Mouse (Mus musculus) forebrain, embryonic 11.5 days (tissue): ENCODE data around the gene 1700029I15Rik. TPM values are rescaled to one million over a fixed set of nuclear protein-coding genes. Genes with fewer than 3 reads are reported as not detected.
A peak's percentile ranks its signal among the peaks of the same experiment; 100 is the strongest.

Experiments used
- ATAC-seq: fragments of 200-750 bp; cut with Nextera tagmentation; replicated peaks from 2 replicates; pipeline ENCODE4 v1.8.0; 2017; ENCODE audit warnings: moderate TSS enrichment; ENCODE audit not compliant: low FRiP score
- DNase-seq: peaks from one replicate; pipeline ENCODE4 v3.0.0-alpha.2; 2017; ENCODE audit warnings: low spot score
- H3K27ac ChIP-seq: fragments of 300-500 bp; sonication (generic); 2 replicates; pipeline ENCODE4 v1.5.1; 2014; ENCODE audit warnings: low read depth, low read length
- H3K27me3 ChIP-seq: fragments of 300-500 bp; sonication (generic); 2 replicates; pipeline ENCODE4 v1.6.1; 2014; ENCODE audit warnings: mild to moderate bottlenecking, low read length, mixed read lengths; ENCODE audit not compliant: control insufficient read depth, insufficient read depth
- H3K36me3 ChIP-seq: fragments of 300-500 bp; sonication (generic); 2 replicates; pipeline ENCODE4 v1.6.1; 2014; ENCODE audit warnings: mild to moderate bottlenecking, low read length, moderate library complexity, mixed read lengths; ENCODE audit not compliant: control insufficient read depth, insufficient read depth
- H3K4me1 ChIP-seq: fragments of 300-500 bp; sonication (generic); replicated peaks from 2 replicates; pipeline ENCODE4 v1.6.1; 2014; ENCODE audit warnings: low read length, mixed read lengths; ENCODE audit not compliant: control insufficient read depth, insufficient read depth
- H3K4me2 ChIP-seq: fragments of 300-500 bp; sonication (generic); 2 replicates; pipeline ENCODE4 v1.6.1; 2014; ENCODE audit warnings: low read depth, mild to moderate bottlenecking, low read length, moderate library complexity, mixed read lengths; ENCODE audit not compliant: severe bottlenecking
- H3K4me3 ChIP-seq: fragments of 300-500 bp; sonication (generic); 2 replicates; pipeline ENCODE4 v1.5.1; 2014; ENCODE audit warnings: low read depth, low read length
- H3K9ac ChIP-seq: fragments of 300-500 bp; sonication (generic); 2 replicates; pipeline ENCODE4 v1.6.1; 2014; ENCODE audit warnings: low read length
- H3K9me3 ChIP-seq: fragments of 300-500 bp; sonication (generic); 2 replicates; pipeline ENCODE4 v1.6.1; 2016; ENCODE audit warnings: low read length, mixed read lengths; ENCODE audit not compliant: control insufficient read depth
- WGBS: fragments of 180-500 bp; shearing (Covaris S2); extraction: QIAGEN DNeasy Blood & Tissue Kit; methylation state at CpG from one replicate; pipeline ENCODE4 v1.1.7; 2014; 5-methylcytosine and 5-hydroxymethylcytosine counted together
- polyA plus RNA-seq: library from polyadenylated mRNA; unstranded; fragments of >200 nt; fragmentation: Nextera tagmentation; extraction: Ambion mirVana; gene quantifications from 2 replicates; pipeline ENCODE4 v1.2.1, GENCODE M21; 2014

The 1700029I15Rik gene
- polyA plus RNA-seq, 1 experiment from 2014 or later = 3.6 TPM

DNA sequence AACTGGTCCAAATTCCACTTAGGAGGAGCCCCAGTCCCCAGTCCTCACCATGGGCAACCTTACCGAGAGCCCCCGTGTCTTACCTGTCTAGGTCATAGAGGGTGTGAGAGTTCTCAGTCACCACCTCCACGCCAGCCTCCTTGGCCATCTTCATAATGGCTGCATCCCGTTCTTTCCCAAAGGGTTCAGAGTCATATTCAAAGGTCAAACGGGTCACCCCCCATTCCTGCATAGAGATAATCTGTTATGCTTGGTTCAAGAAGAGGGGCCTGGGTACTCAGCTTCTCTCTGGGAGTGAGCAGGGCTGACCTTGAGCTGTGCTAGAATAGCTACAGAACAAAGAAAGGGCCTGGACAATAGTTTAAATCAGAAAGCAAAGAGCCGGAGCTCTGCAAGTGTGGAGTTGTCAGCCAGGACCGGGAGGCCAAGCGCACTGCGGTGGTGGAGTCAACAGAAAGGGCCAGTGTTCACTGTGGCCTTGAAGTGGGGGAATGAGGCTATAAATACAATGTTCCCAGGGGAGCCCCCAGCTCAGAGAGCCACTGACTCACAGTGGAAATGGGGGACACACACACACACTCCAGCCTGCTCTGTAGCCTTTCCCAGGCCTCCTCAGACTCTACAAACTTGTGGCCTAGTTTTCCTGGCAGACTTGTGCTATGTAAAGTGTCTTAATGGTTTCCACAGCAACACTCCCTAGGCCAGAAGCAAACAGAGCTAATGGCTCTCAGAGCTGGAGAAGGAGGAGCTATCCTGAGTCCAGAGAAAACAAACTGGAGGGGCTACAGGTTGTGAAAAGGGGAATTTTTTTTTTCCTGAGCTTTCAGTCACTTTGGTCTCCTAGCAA lies 42.3 kb downstream of the 1700029I15Rik start:
- ATAC-seq = peak; percentile 73
- Histone ChIP-seq H3K4me1 (peaks cover 16% of the 10 kb centered on the region), H3K4me2 (peak overlapping the region; percentile 15; the same call in 1 of the 2 replicates), H3K9me3 (no peaks in the 10 kb centered on the region), H3K9ac (peak overlapping the region; percentile 20; the same call in 1 of the 2 replicates), H3K36me3 (peaks cover 5% of the 10 kb centered on the region; the same call in 1 of the 2 replicates), H3K27ac (peak overlapping the region; percentile 89), H3K27me3 (no peaks in the 10 kb centered on the region), H3K4me3 (no peak overlapping the region)
- DNase-seq = no peak
- WGBS = 56% methylated on average over 9 of the region's 9 CpGs

DNA sequence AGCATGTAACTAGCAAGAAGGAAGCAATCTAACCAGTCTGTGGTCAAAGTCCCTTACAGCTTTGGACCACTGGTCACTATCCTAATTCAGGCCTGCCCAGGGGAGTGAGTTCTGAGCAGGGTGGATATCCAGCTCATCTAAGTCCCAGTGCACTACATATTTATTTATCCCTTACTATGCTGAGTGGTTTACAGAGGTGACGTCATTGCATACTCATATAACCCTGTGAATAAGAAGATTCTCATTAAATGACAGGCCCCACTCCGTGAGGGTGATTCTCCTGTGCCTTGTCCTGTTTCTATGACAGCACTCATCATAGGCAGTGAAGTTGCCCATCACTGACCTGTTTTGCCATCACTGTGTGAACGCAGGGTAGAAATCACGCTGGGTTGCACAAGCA lies 43.0 kb downstream of the 1700029I15Rik start:
- Histone ChIP-seq H3K4me1 (peaks cover 16% of the 10 kb centered on the region), H3K27me3 (no peaks in the 10 kb centered on the region), H3K4me3 (no peak overlapping the region), H3K4me2 (0 out of 2 replicates have a peak overlapping the region, but pooled peaks have one; percentile 15), H3K36me3 (peaks cover 5% of the 10 kb centered on the region; the same call in 1 of the 2 replicates), H3K27ac (peak overlapping the region; percentile 89), H3K9me3 (no peaks in the 10 kb centered on the region), H3K9ac (no peak overlapping the region)
- 82% methylated on average over 4 of the region's 4 CpGs for WGBS
- DNase-seq (no peak), ATAC-seq (no peak; the same call in 1 of the 2 replicates)

DNA sequence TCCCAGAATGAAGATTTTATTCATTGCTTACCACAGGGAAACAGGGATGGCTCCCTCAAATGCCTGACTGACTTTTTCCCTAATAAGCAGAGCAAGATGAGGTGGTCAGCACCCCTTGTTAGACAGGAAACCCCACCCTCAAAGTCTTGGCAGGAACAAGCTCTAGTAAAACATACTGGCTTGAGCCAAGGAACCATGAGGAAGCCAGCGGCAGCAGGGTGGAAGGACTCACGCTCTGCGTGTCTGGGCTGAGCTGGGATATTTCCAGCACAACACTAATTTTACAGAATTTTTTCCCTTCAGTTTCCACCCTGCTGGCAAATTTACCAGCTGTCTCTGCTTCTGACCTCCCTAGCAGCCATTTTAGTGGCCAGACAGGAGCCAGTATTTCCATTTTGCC lies 44.1 kb downstream of the 1700029I15Rik start:
- WGBS = 86% methylated on average over 3 of the region's 3 CpGs

DNA sequence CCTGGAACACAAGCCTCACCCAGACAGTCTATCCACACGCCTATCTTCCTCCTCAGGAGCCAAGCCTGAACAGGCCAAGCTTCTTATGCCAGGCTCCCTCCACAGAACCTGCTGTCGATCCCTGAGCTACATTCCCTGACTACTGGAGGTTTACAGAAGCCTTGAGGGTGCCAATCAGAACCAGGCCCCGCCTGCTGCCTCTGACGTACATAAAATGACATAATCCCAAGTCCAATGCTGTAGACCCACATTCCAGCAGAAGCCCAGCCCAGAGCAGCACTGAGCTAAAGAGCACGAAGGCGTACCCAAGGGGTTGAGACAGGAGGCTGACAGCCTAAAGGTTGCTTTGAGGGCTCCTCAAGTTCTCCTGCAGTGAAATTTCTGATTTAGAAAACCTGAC lies 45.5 kb downstream of the 1700029I15Rik start:
- no peak for DNase-seq

More for the DNA sequence above, 44.1 kb downstream of the 1700029I15Rik start:
- Histone ChIP-seq H3K27me3 (no peaks in the 10 kb centered on the region), H3K27ac (no peak overlapping the region), H3K4me3 (no peak overlapping the region), H3K9me3 (no peaks in the 10 kb centered on the region), H3K4me1 (peaks cover 19% of the 10 kb centered on the region), H3K36me3 (peaks cover 5% of the 10 kb centered on the region; the same call in 1 of the 2 replicates), H3K4me2 (no peak overlapping the region), H3K9ac (no peak overlapping the region)
- no peak for ATAC-seq
- no peak for DNase-seq

DNA sequence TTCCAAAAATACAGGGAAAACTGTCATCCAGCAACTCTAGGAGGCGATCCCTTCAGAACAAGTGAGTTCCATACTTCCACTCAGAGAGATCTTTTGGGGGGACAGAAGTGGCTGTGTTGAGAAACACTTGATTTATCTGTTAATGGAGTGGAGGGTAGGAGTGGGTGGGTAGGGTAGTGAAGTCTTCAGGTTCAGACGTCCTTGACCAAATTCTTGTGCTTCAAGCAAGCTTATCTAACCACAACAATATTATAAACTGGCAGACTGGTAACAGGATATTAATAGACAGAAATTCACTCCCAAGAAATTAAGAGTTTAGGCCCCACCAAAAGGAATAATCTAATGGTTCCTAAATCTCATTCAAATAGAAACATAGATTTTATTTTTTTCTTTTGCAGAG lies 47.8 kb downstream of the 1700029I15Rik start:
- Histone ChIP-seq H3K36me3 (no peaks in the 10 kb centered on the region), H3K4me2 (no peak overlapping the region), H3K4me1 (peaks cover 18% of the 10 kb centered on the region), H3K27me3 (no peaks in the 10 kb centered on the region), H3K27ac (no peak overlapping the region), H3K4me3 (no peak overlapping the region), H3K9me3 (no peaks in the 10 kb centered on the region), H3K9ac (no peak overlapping the region)
- DNase-seq (no peak), ATAC-seq (no peak)
- WGBS = 84% methylated on average over 2 of the region's 2 CpGs

More for the DNA sequence above, 45.5 kb downstream of the 1700029I15Rik start:
- H3K4me3 ChIP-seq = no peak overlapping the region
- no peaks in the 10 kb centered on the region for H3K27me3 ChIP-seq
- H3K27ac ChIP-seq = no peak overlapping the region
- H3K9me3 ChIP-seq = no peaks in the 10 kb centered on the region
- WGBS = 66% methylated on average over 6 of the region's 6 CpGs
- H3K9ac ChIP-seq = no peak overlapping the region
- no peaks in the 10 kb centered on the region for H3K36me3 ChIP-seq
- ATAC-seq = no peak
- no peak overlapping the region for H3K4me2 ChIP-seq
- H3K4me1 ChIP-seq = peaks cover 26% of the 10 kb centered on the region

DNA sequence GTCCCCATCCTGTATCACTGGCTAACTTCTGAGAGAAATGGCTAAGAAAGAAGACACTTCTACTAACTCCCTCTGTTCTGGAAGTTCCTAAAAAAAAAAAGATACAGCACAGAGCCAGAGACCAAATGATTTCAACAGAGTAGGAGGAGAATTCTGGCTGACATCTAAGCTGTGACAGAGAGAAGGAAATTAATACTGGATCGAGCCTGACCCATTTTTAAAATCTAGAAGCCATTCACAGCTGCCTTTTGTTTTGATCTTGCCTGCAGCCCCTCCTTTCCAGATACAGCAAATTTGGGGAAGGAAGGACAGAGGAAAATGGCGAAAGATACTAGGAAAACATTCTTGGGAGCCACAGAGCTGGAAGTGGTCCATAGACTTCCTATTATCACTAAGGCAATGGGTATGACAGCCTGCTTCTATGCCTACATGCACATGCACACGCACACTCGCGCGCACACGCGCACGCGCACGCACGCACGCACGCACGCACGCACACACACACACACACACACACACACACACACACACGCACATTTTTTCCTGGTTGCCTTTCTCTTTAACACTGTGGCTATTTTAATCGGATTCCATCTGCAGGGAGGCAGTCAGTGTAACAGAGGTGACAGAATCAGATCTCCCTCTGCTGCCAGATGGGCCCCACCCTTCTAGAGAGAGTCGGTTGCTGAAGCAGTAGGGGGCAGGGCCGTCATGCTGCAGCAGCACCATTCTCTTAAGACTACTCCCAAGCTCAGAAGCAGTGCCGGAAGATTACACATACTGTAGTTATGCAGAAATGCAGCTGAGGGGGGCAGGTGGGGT lies 48.6 kb downstream of the 1700029I15Rik start:
- H3K36me3 ChIP-seq = no peaks in the 10 kb centered on the region
- peak overlapping the region; percentile 25; the same call in 1 of the 2 replicates for H3K27ac ChIP-seq
- H3K4me3 ChIP-seq = peak overlapping the region; percentile 13; the same call in 1 of the 2 replicates
- WGBS = 75% methylated on average over 21 of the region's 21 CpGs
- peak overlapping the region; percentile 84 for H3K4me2 ChIP-seq
- no peaks in the 10 kb centered on the region for H3K9me3 ChIP-seq
- no peaks in the 10 kb centered on the region for H3K27me3 ChIP-seq
- peaks cover 11% of the 10 kb centered on the region for H3K4me1 ChIP-seq
- DNase-seq (no peak), ATAC-seq (no peak)
- peak overlapping the region; percentile 28; the same call in 1 of the 2 replicates for H3K9ac ChIP-seq

DNA sequence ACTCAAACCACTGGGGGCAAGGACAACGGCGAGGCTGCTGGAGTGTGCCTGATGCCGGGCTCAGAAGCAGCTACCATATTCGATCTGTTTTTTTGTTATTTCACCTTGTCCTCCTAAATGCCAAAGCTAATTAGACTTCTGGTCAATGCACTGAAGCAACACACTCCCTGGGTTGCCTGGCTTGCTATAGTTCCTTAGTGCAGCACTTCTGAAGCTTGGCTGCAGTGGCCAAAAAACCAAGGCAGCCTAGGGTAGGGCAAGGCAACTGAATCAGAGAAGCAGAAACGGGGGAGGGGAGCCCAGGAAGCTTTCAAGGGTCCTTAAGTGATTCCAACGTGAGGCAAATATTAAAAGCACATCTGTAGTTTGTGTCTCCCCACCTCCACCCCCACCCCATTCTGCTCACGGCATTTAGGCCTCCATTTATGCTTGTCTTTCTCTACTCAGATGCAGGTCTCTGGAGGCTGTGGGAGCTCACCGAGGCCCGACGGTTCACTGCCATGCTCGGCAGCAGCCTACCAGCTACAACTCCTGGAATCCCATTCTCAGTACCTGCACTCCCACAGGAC lies 49.4 kb downstream of the 1700029I15Rik start:
- Histone ChIP-seq H3K27ac (peak overlapping the region; percentile 25; the same call in 1 of the 2 replicates), H3K4me2 (peak overlapping the region; percentile 84), H3K4me3 (peak overlapping the region; percentile 13; the same call in 1 of the 2 replicates), H3K9ac (peak overlapping the region; percentile 28; the same call in 1 of the 2 replicates), H3K4me1 (peaks cover 11% of the 10 kb centered on the region), H3K27me3 (no peaks in the 10 kb centered on the region), H3K36me3 (no peaks in the 10 kb centered on the region), H3K9me3 (no peaks in the 10 kb centered on the region)
- no peak for DNase-seq
- WGBS = 33% methylated on average over 11 of the region's 11 CpGs
- no peak for ATAC-seq
